In the genomic region with DNA sequence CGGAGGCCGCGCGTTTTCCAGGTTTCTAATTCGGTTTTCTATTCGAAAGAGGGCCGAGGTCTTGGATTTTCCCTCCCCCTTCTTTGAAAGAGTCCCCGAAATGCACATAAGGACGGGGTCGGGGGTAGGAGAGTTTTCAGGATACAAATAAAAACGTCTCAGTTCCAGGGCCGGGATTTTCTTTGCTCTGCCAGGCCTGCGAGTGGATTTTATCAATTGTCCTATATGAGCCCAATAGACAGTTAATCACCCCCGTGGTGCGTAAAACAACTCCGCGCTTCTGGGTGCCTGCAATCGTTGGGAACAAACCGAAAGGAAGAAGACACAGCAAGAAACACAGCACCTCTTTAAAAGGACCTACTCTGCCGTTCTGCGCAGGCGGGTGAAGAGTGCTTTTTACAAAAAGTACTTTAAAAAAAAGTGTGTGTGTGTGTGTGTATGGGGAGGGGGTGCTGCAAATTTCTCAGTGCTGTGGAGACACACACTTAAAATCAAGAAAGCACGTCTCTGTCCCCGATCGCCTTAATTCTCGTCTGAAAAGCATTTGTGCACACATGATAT, we compare ENCODE assay signal across 12 mouse cellular contexts. TPM values are rescaled to one million over a fixed set of nuclear protein-coding genes. Genes with fewer than 3 reads are reported as not detected.
A peak's percentile ranks its signal among the peaks of the same experiment; 100 is the strongest.
DNase-seq lines count a peak whose midpoint lies in the region; ATAC-seq and TF ChIP-seq lines count a peak whose summit lies in the region.
"Had no signal": no experiment of that assay in that cellular context is flagged by ENCODE, and none has a peak within 500 bp of the region (broad histone marks: within the 10 kb centered on the region; RNA-seq: fewer than 3 reads in every experiment).

No protein-coding gene starts in this region.

- peaks cover 94% of the 10 kb centered on the region for H3K27me3 ChIP-seq in liver, postnatal 0 days (ENCODE audit: insufficient read depth, low read length)
- peaks cover 90% of the 10 kb centered on the region for H3K27me3 ChIP-seq in midbrain, embryonic 14.5 days (ENCODE audit: control insufficient read depth, insufficient read depth, low read length)
- peaks cover 99% of the 10 kb centered on the region for H3K27me3 ChIP-seq in forebrain, embryonic 11.5 days (ENCODE audit: control insufficient read depth, insufficient read depth, low read length)

- 2% methylated on average over 26 of the region's 26 CpGs for WGBS in liver, postnatal 0 days (ENCODE audit: insufficient replicate concordance)
- under 1% methylated on average over 26 of the region's 26 CpGs for WGBS in midbrain, embryonic 14.5 days
- under 1% methylated on average over 26 of the region's 26 CpGs for WGBS in forebrain, embryonic 11.5 days

- H3K4me1 ChIP-seq in liver, postnatal 0 days (ENCODE audit: insufficient read depth) = peaks cover 4% of the 10 kb centered on the region; the same call in 1 of the 2 replicates
- no peaks in the 10 kb centered on the region for H3K4me1 ChIP-seq in embryonic fibroblast, embryonic 13.5 days (ENCODE audit: control insufficient read depth, insufficient read depth, low read length)
- 0 out of 2 replicates have a peak, but pooled peaks cover 2% of the 10 kb centered on the region for H3K4me1 ChIP-seq in midbrain, embryonic 14.5 days (ENCODE audit: control insufficient read depth, insufficient read depth, low read length)
- H3K4me1 ChIP-seq in forebrain, embryonic 11.5 days (replicated peaks; ENCODE audit: control insufficient read depth, insufficient read depth, low read length) = peaks cover 22% of the 10 kb centered on the region

- TF ChIP-seq EP300 in liver, postnatal 0 days (IDR thresholded peaks at IDR 0.05; ENCODE audit: low read depth) = no peak

- no peak overlapping the region for H3K27ac ChIP-seq in liver, postnatal 0 days (ENCODE audit: low read depth)
- no peak overlapping the region for H3K27ac ChIP-seq in embryonic fibroblast, embryonic 13.5 days (ENCODE audit: insufficient read depth, low read length)
- H3K27ac ChIP-seq in midbrain, embryonic 14.5 days (replicated peaks; ENCODE audit: low read depth, low read length) = no peak overlapping the region
- no peak overlapping the region for H3K27ac ChIP-seq in forebrain, embryonic 11.5 days (ENCODE audit: low read depth, low read length)
- H3K27ac ChIP-seq: stomach, postnatal 0 days had no signal

- H3K4me2 ChIP-seq in liver, postnatal 0 days (ENCODE audit: low read depth, low read length) = no peak overlapping the region
- peak overlapping the region; percentile 44 for H3K4me2 ChIP-seq in midbrain, embryonic 14.5 days (ENCODE audit: low read length)
- no peak overlapping the region for H3K4me2 ChIP-seq in forebrain, embryonic 11.5 days (ENCODE audit: low read depth, low read length, severe bottlenecking)

- DNase-seq in liver, postnatal 0 days = no peak
- DNase-seq in liver = no peak
- DNase-seq in embryo, embryonic 10.5 days (ENCODE audit: low spot score) = peak; percentile 51
- no peak for DNase-seq in midbrain, embryonic 14.5 days
- no peak for DNase-seq in left cerebral cortex, adult 8-10 months (ENCODE audit: low spot score in 2 of 2)
- no peak for DNase-seq in forebrain, embryonic 11.5 days (ENCODE audit: low spot score)
- DNase-seq in cerebellum, adult 11-12 months = no peak
- DNase-seq: adrenal gland, postnatal 25 days; lung, adult 2 months had no signal

- no peaks in the 10 kb centered on the region for H3K9me3 ChIP-seq in liver, postnatal 0 days (ENCODE audit: low read length)
- H3K9me3 ChIP-seq in midbrain, embryonic 14.5 days (ENCODE audit: control insufficient read depth, low read length) = no peaks in the 10 kb centered on the region
- no peaks in the 10 kb centered on the region for H3K9me3 ChIP-seq in forebrain, embryonic 11.5 days (ENCODE audit: control insufficient read depth, low read length)

- H3K4me3 ChIP-seq in liver, postnatal 0 days (ENCODE audit: low read depth, low read length) = 0 out of 2 replicates have a peak overlapping the region, but pooled peaks have one; percentile 8
- H3K4me3 ChIP-seq in embryonic fibroblast, embryonic 13.5 days (ENCODE audit: insufficient read depth, low read length) = peak overlapping the region; percentile 24; the same call in 1 of the 2 replicates
- peak overlapping the region; percentile 5; the same call in 1 of the 2 replicates for H3K4me3 ChIP-seq in midbrain, embryonic 14.5 days (replicated peaks; ENCODE audit: low read depth, low read length)
- H3K4me3 ChIP-seq in forebrain, embryonic 11.5 days (ENCODE audit: low read depth, low read length) = no peak overlapping the region

- TF ChIP-seq POLR2A in embryonic fibroblast, embryonic 13.5 days (IDR thresholded peaks at IDR 0.05; ENCODE audit: low read depth, low read length) = no peak

- ATAC-seq in liver, postnatal 0 days = no peak
- ATAC-seq in midbrain, embryonic 14.5 days (ENCODE audit: low FRiP score, low TSS enrichment) = no peak
- no peak for ATAC-seq in forebrain, embryonic 11.5 days (replicated peaks; ENCODE audit: low FRiP score)

- no peak for TF ChIP-seq CTCF in liver, postnatal 0 days (IDR thresholded peaks at IDR 0.05; ENCODE audit: low read depth)
- TF ChIP-seq CTCF in embryonic fibroblast, embryonic 13.5 days (IDR thresholded peaks at IDR 0.05; ENCODE audit: borderline replicate concordance, insufficient read depth, low read length) = no peak

- H3K9ac ChIP-seq in liver, postnatal 0 days (replicated peaks) = no peak overlapping the region
- H3K9ac ChIP-seq in midbrain, embryonic 14.5 days (replicated peaks; ENCODE audit: low read length) = no peak overlapping the region
- H3K9ac ChIP-seq in forebrain, embryonic 11.5 days (ENCODE audit: low read length) = no peak overlapping the region

- H3K36me3 ChIP-seq in liver, postnatal 0 days (replicated peaks; ENCODE audit: insufficient read depth, low read length) = no peaks in the 10 kb centered on the region
- H3K36me3 ChIP-seq in midbrain, embryonic 14.5 days (ENCODE audit: control insufficient read depth, insufficient read depth, low read length) = no peaks in the 10 kb centered on the region
- no peaks in the 10 kb centered on the region for H3K36me3 ChIP-seq in forebrain, embryonic 11.5 days (ENCODE audit: control insufficient read depth, insufficient read depth, low read length)

RNA-seq across cellular contexts. Expression of gene Lmx1b, which starts 3.6 kb away (rescaled TPM):
- not detected in 2 replicates for polyA plus RNA-seq in liver, postnatal 0 days (2015; fragmentation: Nextera tagmentation; extraction: Ambion mirVana)
- 1.1 and 2.8 TPM in 2 replicates for polyA plus RNA-seq in embryonic fibroblast, embryonic 13.5 days (2011; ENCODE audit: insufficient read length, low read depth, missing spikeins)
- 1.7 and 2.3 TPM in 2 replicates for polyA plus RNA-seq in midbrain, embryonic 14.5 days (2014; fragmentation: Nextera tagmentation; extraction: Ambion mirVana)
- total RNA-seq in left cerebral cortex, adult 8-10 months (2022) = under 1 TPM; 0.35 to 0.98 (median 0.60) TPM
- 1.0 and 1.6 TPM in 2 replicates for polyA plus RNA-seq in forebrain, embryonic 11.5 days (2014; fragmentation: Nextera tagmentation; extraction: Ambion mirVana)
- total RNA-seq: MEL had no signal
- polyA plus RNA-seq: stomach, postnatal 0 days had no signal
